Mouse (Mus musculus) limb, embryonic 13.5 days (tissue): Measurements from ENCODE around the gene Cacng4. TPM values are rescaled to one million over a fixed set of nuclear protein-coding genes. Genes with fewer than 3 reads are reported as not detected.
A peak's percentile ranks its signal among the peaks of the same experiment; 100 is the strongest.

Experiments
- ATAC-seq: fragments of 200-750 bp; cut with Nextera tagmentation; 2 replicates; pipeline ENCODE4 v1.8.0; 2017; ENCODE audit warnings: low read depth, moderate number of reproducible peaks, moderate TSS enrichment; ENCODE audit not compliant: low FRiP score
- H3K27ac ChIP-seq: fragments of 300-500 bp; sonication (generic); 2 replicates; pipeline ENCODE4 v1.5.1; 2015; ENCODE audit warnings: inconsistent platforms, mild to moderate bottlenecking, moderate library complexity
- H3K27me3 ChIP-seq: fragments of 300-500 bp; sonication (generic); 2 replicates; pipeline ENCODE4 v1.6.1; 2015; ENCODE audit warnings: mild to moderate bottlenecking, inconsistent platforms
- H3K36me3 ChIP-seq: fragments of 300-500 bp; sonication (generic); 2 replicates; pipeline ENCODE4 v1.6.1; 2015; ENCODE audit warnings: inconsistent platforms, mild to moderate bottlenecking, moderate library complexity
- H3K4me1 ChIP-seq: fragments of 300-500 bp; sonication (generic); 2 replicates; pipeline ENCODE4 v1.6.1; 2015; ENCODE audit warnings: inconsistent platforms
- H3K4me2 ChIP-seq: fragments of 300-500 bp; sonication (generic); replicated peaks from 2 replicates; pipeline ENCODE4 v1.6.1; 2015; ENCODE audit warnings: inconsistent platforms, mild to moderate bottlenecking, moderate library complexity
- H3K4me3 ChIP-seq: fragments of 300-500 bp; sonication (generic); 2 replicates; pipeline ENCODE4 v1.5.1; 2015; ENCODE audit warnings: moderate library complexity, mild to moderate bottlenecking, inconsistent platforms
- H3K9ac ChIP-seq: fragments of 300-500 bp; sonication (generic); 2 replicates; pipeline ENCODE4 v1.6.1; 2015; ENCODE audit warnings: mild to moderate bottlenecking, inconsistent platforms
- H3K9me3 ChIP-seq: fragments of 300-500 bp; sonication (generic); 2 replicates; pipeline ENCODE4 v1.6.1; 2016; ENCODE audit warnings: inconsistent platforms
- WGBS: fragments of 180-500 bp; shearing (Covaris S2); methylation state at CpG from one replicate; pipeline ENCODE4 v1.1.7; 2015; 5-methylcytosine and 5-hydroxymethylcytosine counted together
- polyA plus RNA-seq: library from polyadenylated mRNA; unstranded; fragments of >200 nt; fragmentation: Nextera tagmentation; extraction: Ambion mirVana; gene quantifications from 2 replicates; pipeline ENCODE4 v1.2.1, GENCODE M21; 2015

Gene Cacng4
- polyA plus RNA-seq, 1 experiment from 2014 or later: 5.7 TPM

GRCm38 (mm10) chr11:107768361-107768760 lies 26.0 kb downstream of the Cacng4 start:
- Histone ChIP-seq H3K4me3 (no peak overlapping the region), H3K9me3 (no peaks in the 10 kb centered on the region), H3K27me3 (no peaks in the 10 kb centered on the region), H3K4me1 (peaks cover 26% of the 10 kb centered on the region), H3K9ac (no peak overlapping the region), H3K4me2 (no peak overlapping the region), H3K27ac (no peak overlapping the region), H3K36me3 (no peaks in the 10 kb centered on the region)
- 55% methylated on average over 8 of the region's 8 CpGs for whole genome bisulfite sequencing
- ATAC-seq: no peak

DNA sequence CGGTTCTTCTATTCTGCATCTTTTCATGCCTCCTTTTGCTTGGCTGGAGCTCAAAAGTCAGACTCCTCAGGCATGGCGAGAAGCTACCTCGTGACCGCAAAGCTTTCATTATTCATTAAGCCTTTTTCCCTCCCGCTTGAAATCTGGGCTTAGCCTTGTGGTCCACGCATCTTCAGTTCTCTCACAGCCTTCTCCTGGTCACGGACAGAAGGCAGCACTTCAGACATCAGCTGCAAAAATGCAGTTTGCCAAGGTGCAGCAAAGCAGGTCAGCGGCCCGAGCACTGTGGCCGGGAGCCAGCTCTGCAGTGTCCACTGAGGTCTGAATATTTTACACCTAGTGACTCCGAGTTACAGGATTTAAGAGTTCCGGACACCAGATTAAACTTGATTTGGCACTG lies 27.4 kb downstream of the Cacng4 start:
- H3K9ac ChIP-seq: no peak overlapping the region
- no peak overlapping the region for H3K4me2 ChIP-seq
- H3K36me3 ChIP-seq: no peaks in the 10 kb centered on the region
- peaks cover 39% of the 10 kb centered on the region for H3K4me1 ChIP-seq
- H3K27ac ChIP-seq: no peak overlapping the region
- no peaks in the 10 kb centered on the region for H3K27me3 ChIP-seq
- 86% methylated on average over 12 of the region's 12 CpGs for WGBS
- ATAC-seq: no peak
- H3K9me3 ChIP-seq: no peaks in the 10 kb centered on the region
- no peak overlapping the region for H3K4me3 ChIP-seq

DNA sequence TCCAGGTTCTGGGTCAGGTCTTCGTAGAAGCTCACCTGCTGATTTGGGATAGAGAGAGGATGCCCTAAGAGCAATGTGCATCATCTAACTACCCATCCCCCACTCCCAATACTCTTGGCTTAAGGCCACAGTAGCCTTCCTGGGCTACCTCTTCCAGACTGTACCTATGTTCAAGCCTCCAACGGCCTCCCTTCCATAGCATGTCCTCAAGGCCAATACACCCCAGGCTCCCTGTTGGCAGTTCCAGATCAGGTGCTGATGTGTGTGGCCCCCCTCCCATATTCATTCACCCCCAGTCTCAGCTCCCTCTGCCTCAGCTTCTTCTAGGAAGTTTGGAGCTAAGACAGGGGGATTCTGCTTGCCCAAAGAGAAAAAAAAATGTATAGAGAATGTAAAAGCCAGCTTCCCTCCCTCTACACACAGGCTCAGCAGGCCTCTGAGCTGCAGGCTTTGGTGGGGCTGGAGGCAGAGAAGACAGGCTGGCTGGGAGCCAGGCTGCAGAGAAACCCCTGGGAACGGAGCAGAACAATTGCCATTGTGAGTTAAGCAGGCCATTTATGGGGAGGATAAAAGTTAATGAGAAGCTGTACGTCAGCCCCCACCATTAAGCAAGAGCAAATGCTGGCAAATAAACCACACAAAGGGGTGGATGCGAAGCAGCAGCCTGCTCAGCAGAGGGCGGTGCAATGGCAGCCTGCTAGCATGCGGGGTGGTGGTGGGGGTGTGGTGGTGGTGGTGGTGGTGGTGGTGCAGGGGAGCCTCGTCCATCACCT lies 31.5 kb downstream of the Cacng4 start:
- peak; percentile 89 for ATAC-seq
- Histone ChIP-seq H3K27ac (peak overlapping the region; percentile 39; the same call in 1 of the 2 replicates), H3K9ac (no peak overlapping the region), H3K4me1 (peaks cover 53% of the 10 kb centered on the region), H3K27me3 (no peaks in the 10 kb centered on the region), H3K4me2 (peak overlapping the region; percentile 12; the same call in 1 of the 2 replicates), H3K4me3 (no peak overlapping the region), H3K36me3 (no peaks in the 10 kb centered on the region), H3K9me3 (no peaks in the 10 kb centered on the region)
- 17% methylated on average over 8 of the region's 8 CpGs for WGBS

DNA sequence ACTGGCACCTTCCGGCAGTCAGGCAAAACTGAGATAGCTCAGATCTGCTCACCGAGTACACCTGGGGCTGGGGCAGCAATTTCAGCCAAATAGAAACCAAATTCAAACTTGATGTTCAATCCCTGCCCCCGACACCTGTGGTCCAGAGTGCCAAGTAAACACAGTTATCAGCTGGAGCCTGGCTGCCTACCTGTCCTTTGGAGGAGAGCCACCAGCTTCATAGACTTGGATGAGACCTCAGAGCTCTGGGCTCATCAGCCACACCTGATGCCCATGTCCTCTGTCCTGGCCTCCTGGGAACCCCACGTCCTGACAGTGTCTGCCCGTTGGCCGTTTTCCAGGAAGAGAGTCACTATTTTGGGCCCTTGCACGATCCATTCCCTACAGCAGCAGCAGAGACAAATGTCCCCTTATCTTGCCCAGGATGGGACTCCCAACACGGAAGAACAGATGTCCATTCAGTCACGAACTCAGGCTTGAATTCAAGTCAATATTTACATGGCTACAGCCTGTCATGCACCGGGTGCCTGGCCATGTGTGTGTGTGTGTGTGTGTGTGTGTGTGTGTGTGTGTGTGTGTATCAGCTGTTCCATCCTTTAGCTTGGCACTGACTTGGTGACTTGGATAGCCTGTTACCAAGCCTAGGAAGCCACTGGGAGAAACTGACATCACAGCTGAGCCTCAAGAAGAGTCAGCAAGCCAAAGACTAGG lies 32.4 kb downstream of the Cacng4 start:
- no peak overlapping the region for H3K4me2 ChIP-seq
- no peak overlapping the region for H3K9ac ChIP-seq
- 0 out of 2 replicates have a peak overlapping the region, but pooled peaks have one; percentile 52 for H3K27ac ChIP-seq
- no peaks in the 10 kb centered on the region for H3K36me3 ChIP-seq
- H3K4me1 ChIP-seq: peaks cover 48% of the 10 kb centered on the region
- no peak overlapping the region for H3K4me3 ChIP-seq
- 80% methylated on average over 10 of the region's 10 CpGs for WGBS
- H3K27me3 ChIP-seq: no peaks in the 10 kb centered on the region
- no peak for ATAC-seq
- H3K9me3 ChIP-seq: no peaks in the 10 kb centered on the region

GRCm38 (mm10) chr11:107760001-107760400 lies 34.4 kb downstream of the Cacng4 start:
- no peaks in the 10 kb centered on the region for H3K9me3 ChIP-seq
- H3K4me1 ChIP-seq: peaks cover 45% of the 10 kb centered on the region
- 32% methylated on average over 10 of the region's 10 CpGs for WGBS
- no peak overlapping the region for H3K9ac ChIP-seq
- peak overlapping the region; percentile 55; the same call in 1 of the 2 replicates for H3K27ac ChIP-seq
- peak overlapping the region; percentile 30 for H3K4me2 ChIP-seq
- H3K4me3 ChIP-seq: no peak overlapping the region; the same call in 1 of the 2 replicates
- no peaks in the 10 kb centered on the region for H3K27me3 ChIP-seq
- no peak for ATAC-seq
- H3K36me3 ChIP-seq: no peaks in the 10 kb centered on the region

GRCm38 (mm10) chr11:107759516-107759915 lies 34.8 kb downstream of the Cacng4 start:
- Histone ChIP-seq H3K4me2 (peak overlapping the region; percentile 30; the same call in 1 of the 2 replicates), H3K9ac (no peak overlapping the region), H3K27me3 (no peaks in the 10 kb centered on the region), H3K27ac (peak overlapping the region; percentile 55; the same call in 1 of the 2 replicates), H3K36me3 (no peaks in the 10 kb centered on the region), H3K9me3 (no peaks in the 10 kb centered on the region), H3K4me1 (peaks cover 45% of the 10 kb centered on the region), H3K4me3 (no peak overlapping the region)
- 73% methylated on average over 9 of the region's 9 CpGs for WGBS
- ATAC-seq: no peak

GRCm38 (mm10) chr11:107749114-107749513 lies 45.2 kb downstream of the Cacng4 start:
- Histone ChIP-seq H3K36me3 (no peaks in the 10 kb centered on the region; the same call in 1 of the 2 replicates), H3K27ac (no peak overlapping the region), H3K4me2 (no peak overlapping the region), H3K4me3 (no peak overlapping the region), H3K9me3 (no peaks in the 10 kb centered on the region), H3K27me3 (no peaks in the 10 kb centered on the region), H3K4me1 (0 out of 2 replicates have a peak, but pooled peaks cover 4% of the 10 kb centered on the region), H3K9ac (no peak overlapping the region)
- 86% methylated on average over 5 of the region's 5 CpGs for WGBS
- no peak for ATAC-seq

GRCm38 (mm10) chr11:107748243-107749035 lies 45.9 kb downstream of the Cacng4 start:
- Histone ChIP-seq H3K9me3 (no peaks in the 10 kb centered on the region), H3K9ac (no peak overlapping the region), H3K36me3 (no peaks in the 10 kb centered on the region; the same call in 1 of the 2 replicates), H3K4me2 (no peak overlapping the region), H3K4me1 (peaks cover 3% of the 10 kb centered on the region; the same call in 1 of the 2 replicates), H3K4me3 (no peak overlapping the region), H3K27me3 (no peaks in the 10 kb centered on the region), H3K27ac (no peak overlapping the region)
- ATAC-seq: no peak
- 87% methylated on average over 5 of the region's 5 CpGs for WGBS

- Histone ChIP-seq H3K4me3 (no peak overlapping the region), H3K9me3 (no peaks in the 10 kb centered on the region), H3K4me1 (peaks cover 8% of the 10 kb centered on the region), H3K4me2 (no peak overlapping the region), H3K36me3 (no peaks in the 10 kb centered on the region; the same call in 1 of the 2 replicates), H3K27me3 (no peaks in the 10 kb centered on the region), H3K27ac (no peak overlapping the region), H3K9ac (no peak overlapping the region)
- WGBS: 44% methylated on average over 3 of the region's 3 CpGs
- peak; percentile 32; the same call in 1 of the 2 replicates for ATAC-seq
These were observed 51.3 kb downstream of the Cacng4 start for GRCm38 (mm10) chr11:107743100-107743499.

GRCm38 (mm10) chr11:107738418-107739099 lies 55.8 kb downstream of the Cacng4 start:
- no peak overlapping the region for H3K9ac ChIP-seq
- peaks cover 7% of the 10 kb centered on the region for H3K4me1 ChIP-seq
- H3K4me2 ChIP-seq: no peak overlapping the region
- H3K27me3 ChIP-seq: no peaks in the 10 kb centered on the region
- no peak for ATAC-seq
- WGBS: 81% methylated on average over 20 of the region's 20 CpGs
- peaks cover 29% of the 10 kb centered on the region for H3K36me3 ChIP-seq
- H3K27ac ChIP-seq: no peak overlapping the region
- no peak overlapping the region for H3K4me3 ChIP-seq
- H3K9me3 ChIP-seq: no peaks in the 10 kb centered on the region

DNA sequence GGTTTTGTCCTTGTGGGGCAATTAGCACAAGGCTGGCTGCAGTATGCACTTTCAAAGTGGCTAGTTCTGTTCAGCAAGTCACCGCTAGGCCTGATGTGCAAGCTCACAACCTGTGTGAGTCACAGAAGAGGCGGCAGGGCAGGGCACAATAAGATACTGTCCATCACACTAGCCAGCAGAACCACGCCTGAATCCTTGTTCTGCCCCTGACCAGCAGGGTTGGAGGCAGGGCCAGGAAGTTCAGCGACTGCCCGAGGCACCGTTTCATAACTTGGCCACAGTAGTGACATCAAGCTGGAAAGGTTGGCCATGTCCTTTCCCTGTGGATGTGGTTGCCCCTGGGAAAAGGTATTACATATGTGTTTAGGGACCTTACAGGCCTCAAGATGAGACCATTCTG lies 56.5 kb downstream of the Cacng4 start:
- Histone ChIP-seq H3K9me3 (no peaks in the 10 kb centered on the region), H3K9ac (no peak overlapping the region), H3K4me2 (no peak overlapping the region), H3K27me3 (no peaks in the 10 kb centered on the region), H3K4me1 (no peaks in the 10 kb centered on the region; the same call in 1 of the 2 replicates), H3K4me3 (no peak overlapping the region), H3K27ac (no peak overlapping the region), H3K36me3 (peaks cover 31% of the 10 kb centered on the region)
- no peak for ATAC-seq
- 87% methylated on average over 6 of the region's 6 CpGs for WGBS
